Mouse (Mus musculus) liver, adult 2 months (tissue): ENCODE results near the gene Fsip1. TPM values are rescaled to one million over a fixed set of nuclear protein-coding genes. Genes with fewer than 3 reads are reported as not detected.

Experiments
- DNase-seq: peaks from one replicate; pipeline ENCODE4 v3.0.0-alpha.2; 2011; ENCODE audit warnings: low read depth, low spot score; ENCODE audit errors: extremely low read depth
- H3K27ac ChIP-seq: fragments of 200-500 bp; replicated peaks from 2 replicates; pipeline ENCODE4 v1.5.1; 2012; ENCODE audit warnings: low read depth, mild to moderate bottlenecking, control low read depth, inconsistent platforms, low read length; ENCODE audit not compliant: insufficient read depth
- H3K27me3 ChIP-seq: fragments of 200-500 bp; 2 replicates; pipeline ENCODE4 v1.6.1; 2012; ENCODE audit warnings: mild to moderate bottlenecking, moderate library complexity, low read length, inconsistent platforms; ENCODE audit not compliant: control insufficient read depth, insufficient read depth
- H3K36me3 ChIP-seq: fragments of 200-500 bp; 2 replicates; pipeline ENCODE4 v1.6.1; 2012; ENCODE audit warnings: low read length, inconsistent platforms; ENCODE audit not compliant: control insufficient read depth, insufficient read depth
- H3K4me1 ChIP-seq: fragments of 200-500 bp; 2 replicates; pipeline ENCODE4 v1.6.1; 2011; ENCODE audit warnings: low read length; ENCODE audit not compliant: control insufficient read depth, insufficient read depth
- H3K4me3 ChIP-seq: fragments of 200-500 bp; 2 replicates; pipeline ENCODE4 v1.5.1; 2011; ENCODE audit warnings: low read depth, mild to moderate bottlenecking, control low read depth, low read length, moderate library complexity; ENCODE audit not compliant: insufficient read depth
- H3K79me2 ChIP-seq: fragments of 200-500 bp; 2 replicates; pipeline ENCODE4 v1.6.1; 2012; ENCODE audit warnings: inconsistent platforms, mild to moderate bottlenecking, low read length, moderate library complexity; ENCODE audit not compliant: control insufficient read depth, insufficient read depth
- H3K9ac ChIP-seq: fragments of 200-500 bp; 2 replicates; pipeline ENCODE4 v1.6.1; 2012; ENCODE audit warnings: low read depth, mild to moderate bottlenecking, control low read depth, inconsistent platforms, low read length
- CTCF ChIP-seq: fragments of 200-500 bp; IDR thresholded peaks from 2 replicates; pipeline ENCODE4 v1.5.1; 2011; ENCODE audit warnings: low read depth, low read length, control low read depth
- POLR2A ChIP-seq: fragments of 200-500 bp; IDR thresholded peaks from 2 replicates; pipeline ENCODE4 v1.6.1; 2011; ENCODE audit warnings: low read length, control low read depth; ENCODE audit not compliant: insufficient read depth; ENCODE audit errors: extremely low read depth
- WGBS: fragments of 180-500 bp; shearing (Covaris S2); methylation state at CpG from one replicate; pipeline ENCODE4 v1.1.7; 2018; 5-methylcytosine and 5-hydroxymethylcytosine counted together
- polyA plus RNA-seq: library from polyadenylated mRNA; depleted of rRNA; stranded (reverse); fragments of >200 nt; gene quantifications from 2 replicates; pipeline ENCODE4 v1.2.3, GENCODE M21; 2012
- total RNA-seq: library from RNA; depleted of rRNA; stranded (reverse); fragments of >200 nt; gene quantifications from 2 replicates; pipeline ENCODE4 v1.2.3, GENCODE M21; 2014

The Fsip1 gene
- total and polyA plus RNA-seq, 2 experiments = 0.05 to 0.09 TPM

DNA sequence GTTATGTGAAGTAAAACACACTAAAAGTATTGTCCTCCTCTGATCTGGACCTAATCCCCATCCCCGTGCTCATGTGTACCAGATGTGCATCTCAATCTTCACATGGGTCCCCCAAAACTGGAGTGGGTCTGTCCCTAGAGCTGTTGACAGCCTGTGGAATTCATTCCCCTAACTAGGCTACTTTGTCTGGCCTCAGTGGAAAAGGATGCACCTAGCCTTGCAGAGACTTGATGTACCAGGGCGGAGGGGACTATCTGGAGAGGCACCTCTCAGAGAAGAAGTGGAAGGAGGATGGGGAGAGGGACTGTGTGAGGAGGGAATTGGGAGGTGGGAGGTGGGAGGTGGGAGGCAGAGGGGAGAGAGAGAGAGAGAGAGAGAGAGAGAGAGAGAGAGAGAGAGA lies 119.0 kb downstream of the Fsip1 start:
- Histone ChIP-seq H3K79me2 (no peaks in the 10 kb centered on the region), H3K4me3 (no peak overlapping the region), H3K27ac (no peak overlapping the region), H3K36me3 (no peaks in the 10 kb centered on the region), H3K9ac (no peak overlapping the region), H3K27me3 (no peaks in the 10 kb centered on the region), H3K4me1 (no peaks in the 10 kb centered on the region)
- no peak for DNase-seq
- WGBS = 86% methylated on average over 2 of the region's 2 CpGs
- TF ChIP-seq POLR2A (no peak), CTCF (no peak)

DNA sequence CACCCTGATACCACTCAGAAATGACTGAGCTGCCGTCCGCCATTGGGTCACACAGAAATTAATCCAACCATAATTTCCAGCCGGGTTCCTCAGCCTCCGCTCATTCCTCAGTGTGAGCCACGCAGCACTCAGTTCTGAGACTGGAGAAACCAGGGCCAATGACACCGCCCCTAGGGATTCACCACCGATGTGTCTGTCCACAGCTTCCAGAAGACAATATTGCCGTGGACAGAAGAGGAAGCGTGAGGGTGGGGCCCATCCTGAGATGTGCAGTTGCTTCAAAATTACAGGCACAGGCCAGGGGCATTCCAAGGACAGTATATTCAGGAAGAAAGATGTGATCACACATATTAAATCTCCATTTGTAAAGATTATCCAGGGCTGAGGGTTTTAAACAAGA lies 119.7 kb downstream of the Fsip1 start:
- Histone ChIP-seq H3K79me2 (no peaks in the 10 kb centered on the region), H3K27me3 (no peaks in the 10 kb centered on the region), H3K36me3 (no peaks in the 10 kb centered on the region), H3K4me1 (no peaks in the 10 kb centered on the region), H3K9ac (no peak overlapping the region), H3K27ac (no peak overlapping the region), H3K4me3 (no peak overlapping the region)
- WGBS = 87% methylated on average over 9 of the region's 9 CpGs
- no peak for DNase-seq
- TF ChIP-seq POLR2A (no peak), CTCF (no peak)

GRCm38 (mm10) chr2:118128313-118128712 lies 128.5 kb downstream of the Fsip1 start:
- H3K27me3 ChIP-seq = no peaks in the 10 kb centered on the region
- WGBS = 79% methylated on average over 3 of the region's 3 CpGs

GRCm38 (mm10) chr2:118127516-118128288 lies 129.1 kb downstream of the Fsip1 start:
- 87% methylated on average over 5 of the region's 5 CpGs for WGBS
- H3K9ac ChIP-seq = no peak overlapping the region
- TF ChIP-seq POLR2A (no peak), CTCF (no peak)
- H3K4me3 ChIP-seq = no peak overlapping the region
- H3K79me2 ChIP-seq = no peaks in the 10 kb centered on the region
- DNase-seq = no peak
- no peaks in the 10 kb centered on the region for H3K27me3 ChIP-seq
- H3K36me3 ChIP-seq = no peaks in the 10 kb centered on the region
- H3K27ac ChIP-seq = no peak overlapping the region
- no peaks in the 10 kb centered on the region for H3K4me1 ChIP-seq

More at GRCm38 (mm10) chr2:118128313-118128712, 128.5 kb downstream of the Fsip1 start:
- Histone ChIP-seq H3K9ac (no peak overlapping the region), H3K79me2 (no peaks in the 10 kb centered on the region), H3K27ac (no peak overlapping the region), H3K4me3 (no peak overlapping the region), H3K4me1 (no peaks in the 10 kb centered on the region), H3K36me3 (no peaks in the 10 kb centered on the region)
- no peak for TF ChIP-seq POLR2A
- TF ChIP-seq CTCF = no peak
- no peak for DNase-seq

DNA sequence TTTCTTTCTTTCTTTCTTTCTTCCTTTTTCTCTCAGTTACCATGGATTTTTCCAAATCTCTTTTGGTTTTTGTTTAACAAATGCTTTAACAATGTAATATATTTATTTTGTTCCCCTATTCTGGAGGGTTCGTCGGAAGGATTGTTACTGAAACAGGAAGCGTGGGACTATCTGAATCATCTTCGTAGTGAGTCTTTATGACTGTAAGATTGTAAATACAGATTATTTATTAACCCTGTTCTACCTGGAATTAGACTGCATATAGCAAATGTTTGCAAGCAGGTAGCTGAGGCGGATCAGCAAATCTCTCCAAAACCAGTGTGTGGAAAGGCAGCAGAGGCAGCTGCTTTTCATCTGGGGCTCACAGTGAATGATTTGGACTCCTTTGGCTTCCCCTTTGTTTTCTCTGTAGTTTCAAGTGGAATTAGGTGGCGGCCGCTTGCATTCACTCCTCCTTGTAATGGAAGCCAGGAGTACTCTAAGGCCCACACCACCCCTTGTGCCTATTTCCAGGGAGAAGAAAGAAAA lies 130.8 kb downstream of the Fsip1 start:
- TF ChIP-seq POLR2A (no peak), CTCF (no peak)

More for the DNA sequence above, 130.8 kb downstream of the Fsip1 start:
- Histone ChIP-seq H3K79me2 (no peaks in the 10 kb centered on the region), H3K9ac (no peak overlapping the region), H3K27me3 (no peaks in the 10 kb centered on the region), H3K4me1 (no peaks in the 10 kb centered on the region), H3K4me3 (no peak overlapping the region), H3K27ac (no peak overlapping the region), H3K36me3 (no peaks in the 10 kb centered on the region)
- DNase-seq = no peak
- 74% methylated on average over 7 of the region's 7 CpGs for WGBS
